Mouse (Mus musculus) MEL-GATA-1-ER (cell line): ENCODE data around the gene Eno4.

Experiments
- DNase-seq: peaks from one replicate; pipeline ENCODE4 v3.0.0-alpha.2; 2012; ENCODE audit warnings: low read depth; ENCODE audit errors: extremely low read depth

Eno4 gene

DNA sequence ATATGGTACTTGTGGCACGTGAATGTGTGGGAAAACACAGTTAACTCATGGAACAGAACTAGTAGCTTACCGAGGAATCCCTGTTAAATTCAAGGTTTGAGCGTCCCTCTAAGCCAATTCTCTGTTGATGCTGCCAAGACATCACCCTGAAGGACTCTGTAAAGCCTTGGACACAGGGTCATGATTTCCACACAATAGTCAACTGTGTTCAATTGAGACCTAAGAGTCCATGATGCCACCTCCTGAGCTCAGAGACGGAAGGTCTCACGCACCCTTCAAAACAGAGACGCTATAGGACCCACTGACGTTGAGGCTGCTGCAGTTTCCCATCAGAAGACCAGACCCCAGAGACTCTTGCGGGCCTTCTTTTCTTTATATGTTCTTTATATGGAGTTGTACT is 30.9 kb downstream of the Eno4 start:
- no peak for DNase-seq

DNA sequence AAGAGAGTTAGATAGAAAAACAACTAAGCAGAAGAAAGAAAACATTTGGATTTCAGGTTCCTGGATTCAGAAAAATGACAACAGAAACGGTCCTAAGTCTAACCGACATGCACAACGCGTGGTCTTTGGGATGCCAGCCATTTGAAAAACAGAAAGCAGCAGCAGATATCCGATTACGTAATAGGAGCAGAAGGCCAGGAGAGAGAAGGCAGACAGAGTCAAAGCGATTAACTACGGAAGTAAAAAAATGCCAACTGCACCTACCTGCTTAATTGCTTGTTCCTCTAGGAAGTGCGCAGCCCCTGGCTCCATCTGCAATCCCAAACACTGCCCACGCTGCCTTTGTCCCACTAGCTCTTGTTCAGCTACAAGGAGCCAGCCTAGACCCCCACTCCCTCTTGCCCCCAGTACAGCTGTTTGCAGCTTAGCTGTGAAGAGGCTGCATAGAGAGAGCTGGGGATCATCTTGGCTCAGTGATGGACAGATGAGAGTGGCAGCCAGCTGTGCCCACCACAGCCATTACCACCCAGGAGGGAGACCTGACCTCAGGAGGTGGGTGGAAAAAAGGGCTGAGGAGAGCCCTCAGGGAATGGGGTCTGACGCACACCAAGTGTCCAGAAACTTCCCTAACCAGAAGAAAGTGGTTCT is 32.1 kb downstream of the Eno4 start:
- no peak for DNase-seq

DNA sequence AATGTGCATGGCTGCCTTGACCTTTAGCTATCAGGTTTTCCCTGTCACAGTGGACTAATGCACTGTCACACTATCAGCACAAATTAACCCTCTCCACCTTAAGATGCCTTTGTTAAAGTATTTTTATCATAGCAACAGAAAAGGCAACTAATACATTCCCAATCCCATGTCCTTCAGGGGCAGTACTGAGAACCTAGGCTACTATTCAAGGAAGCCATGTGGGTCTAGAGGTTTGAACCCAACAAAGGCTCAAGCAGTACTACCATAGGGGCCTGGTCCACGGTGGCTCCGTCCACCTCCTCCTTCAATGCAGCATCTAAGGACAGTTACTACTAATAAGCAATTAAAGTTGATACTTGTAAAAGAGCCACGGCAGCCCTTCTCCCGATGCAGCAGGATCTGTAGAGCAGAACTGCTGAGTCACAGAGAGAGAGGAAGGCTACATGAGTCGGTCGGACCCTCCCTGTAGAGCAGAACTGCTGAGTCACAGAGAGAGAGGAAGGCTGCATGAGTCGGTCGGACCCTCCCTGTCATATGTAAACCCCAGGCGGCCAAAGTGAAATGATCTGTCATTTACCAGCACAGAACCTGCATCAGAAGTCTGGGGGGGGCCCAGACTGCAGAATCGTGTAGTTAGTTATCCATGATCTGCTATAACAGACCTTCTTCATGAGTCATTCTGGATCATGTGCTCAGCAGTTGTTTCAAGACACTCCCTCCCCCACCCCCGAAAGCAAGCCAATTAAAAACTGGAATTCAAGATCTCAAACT is 35.4 kb downstream of the Eno4 start:
- DNase-seq: peak; percentile 93

DNA sequence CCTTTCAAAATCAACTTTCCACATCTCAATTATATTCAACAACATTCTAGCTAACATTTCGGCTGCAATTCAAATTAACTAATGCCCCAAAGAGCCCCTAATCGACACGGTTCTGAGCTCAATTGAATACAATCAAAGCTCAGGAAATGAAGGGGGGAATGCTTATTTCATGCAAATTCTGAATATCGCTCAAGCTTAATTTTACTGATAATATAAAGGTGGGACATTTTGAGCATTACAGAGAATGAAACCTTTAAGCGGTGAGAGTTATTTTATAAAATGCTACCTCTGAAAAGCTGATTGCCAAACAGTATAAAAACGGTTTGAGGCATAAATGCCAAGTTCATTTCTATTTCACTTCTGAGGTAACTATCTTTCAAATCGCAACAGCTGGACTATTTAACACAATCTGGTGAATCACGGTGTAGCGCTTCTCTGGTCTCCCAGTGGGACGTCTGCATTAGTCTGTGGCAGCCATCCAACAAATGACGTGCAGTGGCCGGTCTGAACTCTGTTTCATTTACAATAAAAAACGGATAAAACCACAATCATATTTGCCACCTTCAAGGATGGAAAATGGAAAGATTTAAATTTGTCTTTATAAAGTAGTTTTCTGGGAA is 36.3 kb downstream of the Eno4 start:
- peak; percentile 41 for DNase-seq

DNA sequence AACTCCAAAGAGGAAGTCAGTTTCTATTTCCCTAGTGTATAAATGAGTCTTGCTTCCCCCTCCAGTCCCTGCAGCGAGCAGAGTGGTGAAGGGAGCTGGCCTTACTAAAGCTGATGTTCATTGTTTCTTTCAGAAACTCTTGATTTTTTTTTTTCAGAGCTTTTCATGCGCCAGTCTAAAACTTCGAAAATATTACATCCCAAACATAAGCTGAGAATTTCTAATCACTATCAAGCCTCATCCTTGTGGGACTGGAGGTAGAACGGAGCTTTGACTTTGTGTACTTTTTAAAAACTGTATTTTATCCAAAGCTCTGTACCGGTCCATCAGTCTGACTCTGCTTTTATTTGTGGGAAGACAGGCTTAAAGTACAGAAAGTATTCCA is 36.8 kb downstream of the Eno4 start:
- DNase-seq: no peak

DNA sequence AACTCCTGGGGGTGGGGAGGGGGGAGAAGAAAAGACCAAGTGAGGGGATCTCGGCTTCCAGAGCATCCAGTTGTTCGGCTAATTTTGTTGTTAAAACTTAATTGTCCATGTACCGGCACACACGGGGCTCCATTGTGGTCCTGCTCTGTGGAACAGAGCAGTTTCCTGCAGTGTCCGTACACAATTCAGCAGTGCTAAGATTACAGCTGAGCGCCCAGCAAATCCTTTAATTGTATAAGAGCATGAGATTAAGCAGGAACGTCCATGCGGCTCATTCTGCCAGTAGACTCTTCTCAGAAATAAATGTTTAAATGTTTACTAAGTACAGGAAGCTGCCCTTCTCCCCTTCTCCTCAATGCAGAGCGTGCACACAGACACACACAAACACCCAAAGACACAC is 38.3 kb downstream of the Eno4 start:
- no peak for DNase-seq

DNA sequence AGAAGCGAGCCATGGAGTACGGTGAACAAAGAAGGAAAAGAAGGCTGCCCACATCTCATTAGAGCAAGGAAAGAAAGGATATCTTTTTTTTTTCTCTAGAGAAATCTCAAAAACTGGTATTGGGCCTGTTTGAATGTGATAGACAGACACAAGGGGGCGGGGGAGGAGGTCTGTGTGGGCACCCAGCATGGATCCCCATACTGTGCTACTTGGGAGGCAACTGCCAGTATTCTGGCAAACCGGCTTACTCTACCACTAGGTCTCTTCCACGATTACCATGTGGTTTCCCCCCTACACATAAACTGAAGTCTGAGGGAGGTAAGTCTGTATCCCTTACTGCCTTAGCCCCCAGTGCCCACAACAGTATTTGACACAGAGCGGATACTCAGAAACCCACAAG is 59.6 kb downstream of the Eno4 start:
- no peak for DNase-seq

DNA sequence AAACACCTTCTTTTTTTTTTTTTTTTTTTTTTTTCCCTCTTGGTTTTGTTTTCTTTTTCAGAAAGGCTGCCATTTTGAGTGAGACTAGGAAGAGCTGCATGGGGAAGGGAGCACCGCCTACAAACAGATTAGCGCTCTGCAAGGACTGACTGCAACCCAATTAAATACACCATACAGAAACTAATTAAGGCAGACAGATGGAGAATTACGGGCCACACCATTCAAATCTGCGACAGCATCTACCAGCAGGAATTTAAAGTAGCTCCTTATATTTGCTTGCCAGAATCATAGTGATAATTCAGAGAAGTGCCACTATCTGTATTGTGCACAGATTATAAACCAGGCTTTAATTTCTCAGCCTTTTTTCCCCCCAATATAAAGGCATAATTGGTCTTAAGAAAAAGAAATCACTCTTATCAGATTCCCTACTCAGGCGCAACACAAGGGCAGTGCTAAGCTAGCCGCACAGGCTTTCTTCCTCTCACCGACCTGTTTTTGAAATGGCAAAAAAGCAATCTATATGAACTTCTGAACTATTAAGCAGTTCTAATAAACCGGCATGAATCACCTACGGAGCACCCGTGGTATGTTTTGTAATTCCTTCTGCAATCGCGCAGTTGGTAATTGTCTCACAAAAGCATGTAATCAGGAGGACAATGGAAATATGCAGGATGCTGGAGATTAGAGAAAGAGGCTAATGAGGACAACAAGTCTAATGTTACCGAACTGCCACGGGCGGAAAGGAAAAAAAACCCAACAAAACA is 63.5 kb downstream of the Eno4 start:
- no peak for DNase-seq

DNA sequence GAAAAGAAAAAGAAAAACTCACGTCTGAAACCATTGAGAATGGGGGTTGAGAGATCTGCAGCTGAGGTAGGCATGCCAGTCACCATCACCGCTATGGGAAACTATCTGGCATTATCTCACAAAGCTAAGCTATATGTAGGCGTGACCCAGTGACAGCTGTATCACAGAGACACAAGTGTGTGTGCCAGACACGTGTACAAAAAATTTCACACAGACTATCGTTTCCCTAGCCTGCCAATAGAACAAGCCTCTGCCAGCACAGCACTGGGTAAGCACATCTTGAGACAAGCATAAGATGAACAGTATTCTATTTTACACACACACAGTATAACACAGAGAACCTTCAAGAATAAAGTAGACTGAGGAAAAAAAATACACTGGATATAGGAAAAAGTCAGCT is 67.6 kb downstream of the Eno4 start:
- DNase-seq: no peak
